Mouse (Mus musculus): ENCODE data around the gene Acot7. TPM values are rescaled to one million over a fixed set of nuclear protein-coding genes. Genes with fewer than 3 reads are reported as not detected.
A peak's percentile ranks its signal among the peaks of the same experiment; 100 is the strongest.

Acot7 gene
- polyA plus RNA-seq, 1 experiment from 2014 or later: 102 TPM

DNA sequence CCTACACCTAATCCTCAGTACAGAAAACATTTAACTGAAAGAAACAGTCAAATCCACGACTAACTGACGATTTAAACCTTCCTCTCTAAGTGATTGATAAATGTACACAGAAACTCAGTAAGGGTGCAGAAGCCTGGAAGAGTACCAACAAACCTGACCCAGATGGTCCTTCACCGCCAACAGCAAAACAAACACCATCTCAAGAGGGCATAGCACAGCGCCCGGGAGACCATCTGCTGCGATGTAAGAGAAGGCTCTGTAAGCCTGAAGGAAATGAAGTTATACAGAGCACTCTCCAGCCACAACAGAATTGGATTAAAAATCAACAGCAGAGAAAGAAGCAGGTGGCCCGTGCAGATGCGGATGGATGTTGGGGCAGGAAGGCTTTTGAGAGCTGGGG is 9.9 kb upstream of the Acot7 start:
- no peak for TF ChIP-seq CTCF (IDR thresholded peaks at IDR 0.05)
- POLR2A ChIA-PET: no interaction called here
- DNase-seq (ENCODE audit: low read depth, low spot score): no peak
- CTCF ChIA-PET: interaction anchor here (1.0 kb wide), 1 partner anchor 28 kb away, joined by 4 read pairs; no protein-coding TSS in a partner anchor
- H3K27me3 ChIP-seq: no peaks in the 10 kb centered on the region
- ATAC-seq: no peak
- in situ Hi-C loops (cut with MboI; ENCODE audit: low pct_unique_long_range_greater_than_20kb): no loop called here

DNA sequence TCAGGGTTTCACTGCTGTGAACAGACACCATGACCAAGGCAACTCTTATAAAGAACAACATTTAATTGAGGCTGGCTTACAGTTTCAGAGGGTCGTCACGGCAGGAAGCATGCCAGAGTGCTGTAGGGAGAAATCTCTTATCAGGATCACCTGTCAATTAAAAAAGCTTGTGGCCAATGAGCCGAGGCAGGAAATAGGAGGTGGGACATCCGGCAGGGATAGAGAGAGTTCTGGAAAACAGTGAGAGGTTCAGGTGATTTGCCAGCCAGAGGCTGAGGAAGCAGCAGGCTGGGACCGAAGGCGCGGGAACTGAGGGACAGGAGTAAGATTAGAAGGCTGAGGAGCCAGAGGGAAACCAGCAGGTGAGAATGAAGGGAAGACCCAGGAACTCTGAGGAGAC is 8.8 kb upstream of the Acot7 start:
- ATAC-seq (no peak), DNase-seq (ENCODE audit: low read depth, low spot score) (no peak)
- no peaks in the 10 kb centered on the region for H3K27me3 ChIP-seq
- no peak for TF ChIP-seq CTCF (IDR thresholded peaks at IDR 0.05)
- CTCF ChIA-PET: interaction anchor here (1.0 kb wide), 1 partner anchor 29 kb away, joined by 4 read pairs; no protein-coding TSS in a partner anchor
- POLR2A ChIA-PET: no interaction called here
- in situ Hi-C loops (cut with MboI; ENCODE audit: low pct_unique_long_range_greater_than_20kb): no loop called here

- ATAC-seq: no peak
- H3K27me3 ChIP-seq: no peaks in the 10 kb centered on the region
- CTCF ChIA-PET: interaction anchor here (0.8 kb wide), 1 partner anchor 102 kb away, joined by 3 read pairs; no protein-coding TSS in a partner anchor
- in situ Hi-C loops (cut with MboI; ENCODE audit: low pct_unique_long_range_greater_than_20kb): loop anchor here (5.0 kb wide), 3 partner anchors 42 to 267 kb away; no protein-coding TSS in a partner anchor
- POLR2A ChIA-PET: no interaction called here
- TF ChIP-seq CTCF (IDR thresholded peaks at IDR 0.05): no peak
- no peak for DNase-seq (ENCODE audit: low read depth, low spot score)
These were observed 7.6 kb upstream of the Acot7 start for GRCm38 (mm10) chr4:152170286-152170685.

DNA sequence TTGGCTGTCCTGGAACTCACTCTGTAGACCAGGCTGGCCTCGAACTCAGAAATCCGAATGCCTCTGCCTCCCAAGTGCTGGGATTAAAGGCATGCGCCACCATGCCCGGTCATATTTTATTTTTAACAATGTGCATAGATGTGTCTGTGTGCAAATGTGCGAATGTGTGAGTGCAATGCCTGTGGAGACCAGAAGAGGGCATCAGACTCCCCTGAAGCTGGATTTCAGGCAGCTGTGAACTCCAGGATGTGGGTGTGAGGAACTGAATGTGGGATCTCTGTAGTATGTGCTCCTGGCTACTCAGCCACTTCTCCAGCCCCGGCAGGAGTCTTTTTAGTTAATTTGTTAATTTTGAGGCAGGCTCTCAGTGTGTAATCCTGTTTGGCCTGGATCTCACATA is 6.4 kb upstream of the Acot7 start:
- H3K27me3 ChIP-seq: no peaks in the 10 kb centered on the region
- no peak for DNase-seq (ENCODE audit: low read depth, low spot score)
- CTCF ChIA-PET: no interaction called here
- TF ChIP-seq CTCF (IDR thresholded peaks at IDR 0.05): peak; percentile 48
- in situ Hi-C loops (cut with MboI; ENCODE audit: low pct_unique_long_range_greater_than_20kb): loop anchor here (5.0 kb wide), 3 partner anchors 41 to 266 kb away; no protein-coding TSS in a partner anchor
- no peak for ATAC-seq
- POLR2A ChIA-PET: no interaction called here

- peak; percentile 86 for TF ChIP-seq CTCF (IDR thresholded peaks at IDR 0.05)
- ChIA-PET POLR2A (no interaction called here), CTCF (interaction anchor here (0.7 to 1.6 kb wide), 10 partner anchors 11 to 260 kb away, joined by 3 to 5 read pairs (median 4); no protein-coding TSS in a partner anchor)
- H3K27me3 ChIP-seq: no peaks in the 10 kb centered on the region
- in situ Hi-C loops (cut with MboI; ENCODE audit: low pct_unique_long_range_greater_than_20kb): loop anchor here (5.0 kb wide), 3 partner anchors 39 to 264 kb away; no protein-coding TSS in a partner anchor
- ATAC-seq: no peak
- DNase-seq (ENCODE audit: low read depth, low spot score): no peak
These were observed 4.9 kb upstream of the Acot7 start for GRCm38 (mm10) chr4:152173041-152173440.

- ChIA-PET POLR2A (no interaction called here), CTCF (interaction anchor here (0.7 to 1.6 kb wide), 8 partner anchors 28 to 261 kb away, joined by 3 to 5 read pairs (median 4); no protein-coding TSS in a partner anchor)
- ATAC-seq (no peak), DNase-seq (ENCODE audit: low read depth, low spot score) (no peak)
- in situ Hi-C loops (cut with MboI; ENCODE audit: low pct_unique_long_range_greater_than_20kb): loop anchor here (5.0 kb wide), 3 partner anchors 38 to 263 kb away; no protein-coding TSS in a partner anchor
- no peaks in the 10 kb centered on the region for H3K27me3 ChIP-seq
- TF ChIP-seq CTCF (IDR thresholded peaks at IDR 0.05): no peak
These were observed 4.0 kb upstream of the Acot7 start for GRCm38 (mm10) chr4:152173956-152174355.

DNA sequence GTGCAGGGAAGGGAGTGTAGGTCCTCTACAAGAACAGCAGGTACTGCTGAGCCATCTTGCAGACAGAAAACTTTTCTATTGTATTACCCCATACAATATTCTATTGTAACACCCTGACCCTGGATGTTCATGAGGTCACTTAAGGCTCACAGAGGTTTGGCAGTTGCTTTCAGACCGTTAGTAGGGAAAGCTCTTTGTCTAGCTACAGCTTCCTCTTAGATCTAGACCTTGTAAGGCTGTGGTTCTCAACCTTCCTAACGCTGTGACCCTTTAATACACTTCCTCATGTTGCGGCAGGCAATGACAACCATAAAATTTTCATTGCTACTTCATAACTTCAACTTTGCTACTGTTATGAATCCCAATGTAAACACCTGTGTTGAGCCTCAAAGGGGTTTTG is 1.3 kb upstream of the Acot7 start:
- ChIA-PET CTCF (interaction anchor here (0.6 to 1.6 kb wide), 3 partner anchors 22 to 256 kb away, joined by 3 to 5 read pairs (median 3); no protein-coding TSS in a partner anchor), POLR2A (no interaction called here)
- ATAC-seq (no peak), DNase-seq (ENCODE audit: low read depth, low spot score) (no peak)
- TF ChIP-seq CTCF (IDR thresholded peaks at IDR 0.05): no peak
- no peaks in the 10 kb centered on the region for H3K27me3 ChIP-seq
- in situ Hi-C loops (cut with MboI; ENCODE audit: low pct_unique_long_range_greater_than_20kb): no loop called here

DNA sequence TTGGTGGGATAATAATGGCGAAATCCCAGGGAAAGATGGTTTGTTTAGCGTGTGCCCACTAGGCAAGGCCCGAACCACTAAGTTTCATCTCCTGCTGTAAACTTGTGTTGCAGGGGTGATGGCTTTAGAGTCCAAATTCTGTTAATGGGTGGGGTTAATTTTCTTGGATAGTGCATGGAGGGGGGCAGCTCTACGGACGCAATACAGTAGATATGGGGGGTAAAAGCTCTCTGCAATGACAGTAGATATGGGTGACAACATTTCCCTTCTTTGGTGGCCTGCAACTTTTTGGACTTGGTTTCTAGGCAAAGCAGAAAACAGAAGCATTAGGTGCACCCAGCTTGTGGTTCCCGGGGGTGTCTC is 779 bp upstream of the Acot7 start:
- DNase-seq (ENCODE audit: low read depth, low spot score) (no peak), ATAC-seq (no peak)
- in situ Hi-C loops (cut with MboI; ENCODE audit: low pct_unique_long_range_greater_than_20kb): no loop called here
- H3K27me3 ChIP-seq: no peaks in the 10 kb centered on the region
- CTCF ChIA-PET: interaction anchor here (0.6 to 1.6 kb wide), 3 partner anchors 23 to 256 kb away, joined by 3 to 5 read pairs (median 3); no protein-coding TSS in a partner anchor
- POLR2A ChIA-PET: interaction anchor here (0.8 kb wide), 1 partner anchor 122 kb away, joined by 3 read pairs; no protein-coding TSS in a partner anchor
- no peak for TF ChIP-seq CTCF (IDR thresholded peaks at IDR 0.05)

GRCm38 (mm10) chr4:152178344-152178864 is 470 bp downstream of the Acot7 start:
- ChIA-PET POLR2A (interaction anchor here (0.7 kb wide), 2 partner anchors 14 to 69 kb away, joined by 3 to 4 read pairs; no protein-coding TSS in a partner anchor), CTCF (interaction anchor here (1.2 kb wide), 1 partner anchor 35 kb away, joined by 5 read pairs; no protein-coding TSS in a partner anchor)
- no peak for TF ChIP-seq CTCF (IDR thresholded peaks at IDR 0.05)
- DNase-seq (ENCODE audit: low read depth, low spot score): no peak
- ATAC-seq: peak; percentile 40
- in situ Hi-C loops (cut with MboI; ENCODE audit: low pct_unique_long_range_greater_than_20kb): no loop called here
- H3K27me3 ChIP-seq: no peaks in the 10 kb centered on the region

DNA sequence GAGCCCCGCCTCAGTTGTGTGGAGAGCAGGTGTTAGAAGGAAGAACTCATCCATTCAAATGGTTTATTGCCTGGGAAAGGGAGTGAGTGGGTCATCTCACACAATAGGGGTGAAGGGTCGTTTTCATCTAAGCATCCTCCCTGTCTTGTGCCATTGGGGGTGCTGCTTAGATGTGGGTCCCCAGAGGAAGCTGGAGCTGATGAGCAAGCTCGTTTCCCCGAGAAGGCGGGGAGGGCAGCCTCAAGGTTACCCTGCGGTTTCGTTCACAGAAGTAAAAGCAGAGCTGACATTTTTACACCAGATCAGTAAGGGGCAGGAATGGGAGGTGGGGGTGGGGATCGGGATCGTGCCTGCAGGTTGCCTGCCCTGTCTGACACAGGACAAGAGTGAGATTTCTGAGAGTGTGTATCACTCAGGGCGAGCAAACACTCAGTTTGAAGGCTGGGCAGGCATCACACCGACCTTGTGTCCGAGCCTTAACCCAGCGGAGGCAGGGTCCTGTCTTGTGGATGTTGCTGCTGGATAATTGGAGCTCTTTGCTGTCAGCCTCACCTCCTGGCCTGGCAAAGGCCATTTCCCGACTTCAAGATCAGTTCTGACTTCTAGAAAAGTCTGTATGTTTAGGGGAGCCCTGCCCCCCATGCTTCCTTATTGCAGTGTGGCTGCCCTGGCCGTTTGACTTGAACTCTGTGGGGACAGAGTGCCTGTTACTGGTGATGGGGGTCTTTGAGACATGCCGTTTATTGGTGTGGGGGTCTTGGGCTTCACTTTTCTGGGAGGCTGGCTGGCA is 1.2 kb downstream of the Acot7 start:
- no peak for TF ChIP-seq CTCF (IDR thresholded peaks at IDR 0.05)
- in situ Hi-C loops (cut with MboI; ENCODE audit: low pct_unique_long_range_greater_than_20kb): no loop called here
- no peak for DNase-seq (ENCODE audit: low read depth, low spot score)

More for the DNA sequence above, 1.2 kb downstream of the Acot7 start:
- H3K27me3 ChIP-seq: no peaks in the 10 kb centered on the region
- POLR2A ChIA-PET: interaction anchor here (0.7 kb wide), 2 partner anchors 14 to 68 kb away, joined by 3 to 4 read pairs; no protein-coding TSS in a partner anchor
- CTCF ChIA-PET: interaction anchor here (0.7 to 1.2 kb wide), 3 partner anchors 35 to 115 kb away, joined by 3 to 5 read pairs (median 3); no protein-coding TSS in a partner anchor
- no peak for ATAC-seq
